In genomic region chr15:98517380-98518355, GRCm38 (mm10) we compare ENCODE assay signal across 9 mouse cellular contexts. TPM values are rescaled to one million over a fixed set of nuclear protein-coding genes. Genes with fewer than 3 reads are reported as not detected.
DNase-seq lines count a peak whose midpoint lies in the region; ATAC-seq lines count a peak whose summit lies in the region.
"Had no signal": no experiment of that assay in that cellular context is flagged by ENCODE, and none has a peak within 500 bp of the region (broad histone marks: within the 10 kb centered on the region; RNA-seq: fewer than 3 reads in every experiment).

No protein-coding gene starts in this region.

- DNase-seq in frontal cortex, postnatal 10 days (ENCODE audit: low spot score in 2 of 2): no peak
- peak; percentile 57 to 69 for DNase-seq in CD8-positive naive resting alpha-beta T cell, adult 2 months (ENCODE audit: low read depth in 2 of 2, low spot score in 2 of 2)
- peak; percentile 50 for DNase-seq in c-Kit-negative CD71-positive TER-119-positive erythroid progenitor cells, embryonic 14.5 days (ENCODE audit: low read depth, low spot score)
- DNase-seq in gastrocnemius, adult 18-20 months (ENCODE audit: low spot score): peak; percentile 66
- peak; percentile 31 to 65 for DNase-seq in kidney, adult 8-10 months
- DNase-seq in lung, adult 18-20 months: peak; percentile 42 to 65
- peak; percentile 56 for DNase-seq in right cerebral cortex, postnatal 14 days

- peak; percentile 59; the same call in 1 of the 2 replicates for ATAC-seq in frontal cortex, adult (ENCODE audit: low TSS enrichment)

RNA-seq across cellular contexts. Expression of gene Kansl2, which starts 16.4 kb away (rescaled TPM):
- total RNA-seq in gastrocnemius, adult 18-20 months (2021): 10 to 100 TPM; 60.8 to 60.9 TPM

RNA-seq across cellular contexts. Expression of gene Olfr279, which starts 25.5 kb away (rescaled TPM):
- not detected for total RNA-seq in gastrocnemius, adult 18-20 months (2021)
- total RNA-seq: layer of hippocampus, adult 18-20 months had no signal

RNA-seq across cellular contexts. Expression of gene Lalba, which starts 35.1 kb away (rescaled TPM):
- total RNA-seq in gastrocnemius, adult 18-20 months (2021): not detected
- total RNA-seq: layer of hippocampus, adult 18-20 months had no signal

RNA-seq across cellular contexts. Expression of gene OR5BS1P, which starts 48.0 kb away (rescaled TPM):
- total RNA-seq in gastrocnemius, adult 18-20 months (2021): not detected
- total RNA-seq: layer of hippocampus, adult 18-20 months had no signal

RNA-seq across cellular contexts. Expression of gene Ccnt1, which starts 53.1 kb away (rescaled TPM):
- total RNA-seq in gastrocnemius, adult 18-20 months (2021): 10 to 100 TPM; 21.1 to 24.3 TPM

Comparison
In these comparisons a context has a peak if more than half of its experiments do, and no peak if none do; other contexts are left out.
1. DNase-seq: peak in CD8-positive naive resting alpha-beta T cell, adult 2 months (2 of 2), c-Kit-negative CD71-positive TER-119-positive erythroid progenitor cells, embryonic 14.5 days (single experiment), gastrocnemius, adult 18-20 months (single experiment), kidney, adult 8-10 months (2 of 2), lung, adult 18-20 months (2 of 2) and right cerebral cortex, postnatal 14 days (single experiment); none in frontal cortex, postnatal 10 days (0 of 2).